Mouse (Mus musculus): ENCODE results near the gene Il15ra.

DNA sequence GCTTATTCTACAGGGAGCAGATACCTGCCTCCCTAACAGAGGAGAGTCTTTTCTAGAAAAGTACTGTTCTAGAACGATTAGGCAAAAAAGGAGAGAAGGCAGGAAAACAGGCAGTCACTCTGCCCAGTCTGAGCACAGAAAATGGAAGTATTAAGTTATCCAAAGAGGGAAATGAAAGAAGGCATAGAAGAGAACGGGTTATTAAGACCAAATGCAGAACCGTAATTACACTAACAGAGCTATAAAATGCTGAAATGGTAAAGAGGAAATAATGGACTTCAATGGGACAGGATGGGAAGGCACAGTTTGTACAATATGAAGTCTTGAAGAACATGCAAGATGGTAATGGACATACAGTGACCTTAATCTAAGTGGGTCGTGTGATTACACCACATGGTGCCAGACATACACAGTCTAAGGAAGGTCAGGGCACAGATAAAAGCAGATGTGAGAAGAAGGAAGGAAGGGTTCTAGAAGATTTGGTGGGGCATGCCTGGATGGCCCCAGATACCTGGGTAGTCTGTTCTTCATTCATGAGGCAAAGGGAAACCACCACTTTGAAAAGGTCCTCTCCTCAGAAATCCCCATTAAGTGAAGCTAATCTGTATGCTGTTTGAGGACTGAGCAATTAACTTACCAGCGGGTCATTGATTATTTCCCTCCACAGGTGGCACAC lies 61.5 kb downstream of the Il15ra start:
- TF ChIP-seq CTCF (IDR thresholded peaks at IDR 0.05; ENCODE audit: insufficient read depth, low read depth, low read length) (no peak), POLR2A (IDR thresholded peaks at IDR 0.05; ENCODE audit: insufficient read depth, low read depth, low read length) (no peak)
